Mouse (Mus musculus) lung, adult 2 months (tissue): ENCODE data around the gene Srsf6. TPM values are rescaled to one million over a fixed set of nuclear protein-coding genes. Genes with fewer than 3 reads are reported as not detected.

Experiments used
- DNase-seq: peaks from one replicate; pipeline ENCODE4 v3.0.0; 2022
- H3K4me1 ChIP-seq: fragments of 200-500 bp; 2 replicates; pipeline ENCODE4 v1.6.1; 2011; ENCODE audit warnings: low read length; ENCODE audit not compliant: control insufficient read depth, insufficient read depth
- H3K4me3 ChIP-seq: fragments of 200-500 bp; replicated peaks from 2 replicates; pipeline ENCODE3; 2011; ENCODE audit warnings: low read depth, mild to moderate bottlenecking, control low read depth, low read length; ENCODE audit errors: extremely low read depth
- CTCF ChIP-seq: fragments of 200-500 bp; IDR thresholded peaks from 2 replicates; pipeline ENCODE4 v1.5.1; 2011; ENCODE audit warnings: mild to moderate bottlenecking, low read length, control low read depth; ENCODE audit not compliant: insufficient read depth
- POLR2A ChIP-seq: fragments of 200-500 bp; IDR thresholded peaks from 2 replicates; pipeline ENCODE4 v1.6.1; 2011; ENCODE audit warnings: low read depth, mild to moderate bottlenecking, control low read depth, low read length, borderline replicate concordance; ENCODE audit errors: extremely low read depth
- WGBS: fragments of 180-500 bp; shearing (Covaris S2); methylation state at CpG from one replicate; pipeline ENCODE4 v1.1.7; 2018; 5-methylcytosine and 5-hydroxymethylcytosine counted together
- polyA plus RNA-seq: library from polyadenylated mRNA; depleted of rRNA; stranded (reverse); fragments of >200 nt; gene quantifications from 2 replicates; pipeline ENCODE4 v1.2.3, GENCODE M21; 2012

Gene Srsf6
- polyA plus RNA-seq, 1 experiment = 75.3 TPM

DNA sequence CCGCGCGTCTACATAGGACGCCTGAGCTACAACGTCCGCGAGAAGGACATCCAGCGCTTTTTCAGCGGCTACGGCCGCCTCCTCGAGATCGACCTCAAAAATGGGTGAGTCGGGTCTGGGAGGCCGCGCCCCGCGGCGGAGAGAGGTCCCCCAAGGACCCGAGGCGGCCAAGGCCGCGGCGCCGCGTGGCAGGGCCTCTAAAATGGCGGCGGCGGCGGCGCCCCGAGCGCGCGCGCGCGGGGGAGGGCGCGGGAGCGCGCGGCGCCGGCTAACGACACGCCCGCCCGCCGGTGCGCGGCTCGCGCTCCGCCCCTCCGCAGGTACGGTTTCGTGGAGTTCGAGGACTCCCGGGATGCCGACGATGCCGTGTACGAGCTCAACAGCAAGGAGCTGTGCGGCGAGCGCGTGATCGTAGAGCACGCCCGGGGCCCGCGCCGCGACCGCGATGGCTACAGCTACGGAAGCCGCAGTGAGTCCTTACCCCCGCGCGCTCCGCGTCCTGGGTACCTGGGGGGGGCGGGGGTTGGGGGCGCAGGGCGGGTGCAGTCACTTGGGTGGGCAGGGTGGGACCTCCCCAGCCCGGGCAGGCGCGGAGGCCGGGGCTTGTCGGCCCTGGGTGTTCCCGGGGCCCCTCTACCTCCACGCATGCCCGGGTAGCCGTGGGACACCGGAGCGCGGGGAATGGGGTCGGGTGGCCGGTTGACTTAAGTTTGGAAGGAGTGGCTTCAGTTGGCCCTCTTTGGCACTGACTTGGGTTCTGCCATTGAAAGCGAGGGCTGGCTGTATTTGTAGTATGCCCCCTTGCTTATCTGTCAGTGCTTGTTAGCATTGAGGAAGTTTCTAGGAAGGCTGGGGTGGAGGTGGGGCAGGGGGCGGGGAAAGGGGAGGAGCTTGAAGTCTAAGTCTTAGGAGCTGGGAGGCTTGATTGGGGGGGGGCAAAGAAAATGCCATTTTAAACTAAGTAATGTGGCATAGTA is 634 bp downstream of the Srsf6 start:
- TF ChIP-seq CTCF (no peak), POLR2A (no peak; the same call in 1 of the 2 replicates)
- H3K4me1 ChIP-seq = peaks cover 4% of the 10 kb centered on the region; the same call in 1 of the 2 replicates
- WGBS = under 1% methylated on average over 102 of the region's 103 CpGs
- peak overlapping the region; percentile 95 for H3K4me3 ChIP-seq
- peak; percentile 66 for DNase-seq

DNA sequence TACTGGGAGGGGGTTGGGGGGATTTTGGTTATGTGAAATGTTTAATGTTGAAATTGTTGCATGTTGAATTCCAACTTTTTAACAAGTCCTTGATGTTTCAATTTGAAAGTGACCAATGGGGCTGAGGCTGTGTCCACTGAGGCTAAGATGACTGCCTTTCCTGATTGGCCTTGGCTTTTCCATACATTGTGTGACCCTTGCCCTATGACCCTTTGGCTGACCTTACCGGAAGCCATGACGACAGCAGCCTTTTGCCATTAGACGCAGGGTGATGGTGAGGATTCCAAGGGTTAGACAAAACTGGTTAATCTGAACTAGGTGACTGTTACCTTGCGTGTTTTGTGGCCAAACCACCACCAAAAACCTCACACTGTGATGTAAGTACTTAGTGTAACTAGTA is 1.4 kb downstream of the Srsf6 start:
- 37% methylated on average over 4 of the region's 4 CpGs for WGBS
- Histone ChIP-seq H3K4me1 (peaks cover 4% of the 10 kb centered on the region), H3K4me3 (peak overlapping the region; percentile 46)
- TF ChIP-seq POLR2A = no peak
- DNase-seq = no peak

DNA sequence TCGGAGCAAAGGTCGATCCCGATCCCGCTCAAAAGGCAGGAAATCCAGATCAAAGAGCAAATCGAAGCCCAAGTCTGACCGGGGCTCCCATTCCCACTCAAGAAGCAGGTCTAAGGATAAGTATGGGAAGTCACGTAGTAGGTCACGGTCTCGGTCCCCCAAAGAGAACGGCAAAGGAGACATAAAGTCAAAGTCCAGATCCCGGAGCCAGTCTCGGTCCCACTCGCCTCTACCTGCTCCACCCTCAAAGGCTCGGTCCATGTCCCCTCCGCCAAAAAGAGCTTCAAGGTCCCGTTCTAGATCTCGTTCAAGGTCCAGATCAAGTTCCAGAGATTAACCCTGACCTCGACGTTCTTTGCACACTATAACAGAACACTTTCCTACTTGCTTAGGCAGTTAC is 3.1 kb downstream of the Srsf6 start:
- Histone ChIP-seq H3K4me3 (no peak overlapping the region), H3K4me1 (peaks cover 4% of the 10 kb centered on the region)
- DNase-seq = no peak
- 85% methylated on average over 19 of the region's 19 CpGs for WGBS
- TF ChIP-seq POLR2A = no peak
- no peak for TF ChIP-seq CTCF

DNA sequence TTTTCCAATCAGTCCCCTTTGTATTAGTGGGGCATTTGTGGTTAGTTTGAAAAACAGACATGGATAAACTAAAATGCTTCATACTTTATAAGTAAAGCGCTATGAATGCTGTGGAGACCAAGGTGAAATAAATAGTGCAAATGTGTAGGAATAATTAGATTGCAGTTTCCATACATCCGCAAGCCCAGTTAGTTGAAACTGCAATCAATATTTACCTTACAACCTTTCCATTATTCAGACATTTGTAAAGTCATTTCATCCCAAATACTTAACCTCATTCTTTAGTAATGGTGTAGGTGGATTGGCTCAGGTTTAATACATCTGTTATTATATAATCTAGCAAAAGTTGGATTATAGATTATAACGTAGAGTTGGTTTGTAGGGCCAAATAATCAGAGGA is 4.4 kb downstream of the Srsf6 start:
- Histone ChIP-seq H3K4me3 (no peak overlapping the region), H3K4me1 (peaks cover 4% of the 10 kb centered on the region)
- TF ChIP-seq POLR2A (no peak), CTCF (no peak)
- DNase-seq = no peak
- 97% methylated on average over 3 of the region's 3 CpGs for WGBS

DNA sequence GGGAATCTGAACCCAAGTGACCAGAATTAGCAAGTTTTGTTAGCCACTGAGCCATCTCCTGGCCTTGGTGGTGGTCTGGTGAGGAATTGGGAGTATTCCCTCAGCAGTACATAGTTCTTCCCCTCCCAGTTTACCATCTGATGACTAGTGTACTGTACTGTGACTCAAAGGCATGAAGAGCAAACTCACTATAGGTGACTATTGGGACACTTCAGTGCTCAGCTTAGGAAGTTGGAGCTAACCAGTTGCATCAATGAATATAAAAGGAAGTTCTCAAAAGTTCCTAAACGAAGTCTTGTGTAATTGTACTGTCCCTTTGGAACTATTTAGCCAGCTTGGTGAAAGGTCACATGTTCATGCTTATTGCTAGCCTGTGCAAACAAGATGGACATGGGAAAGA is 8.2 kb downstream of the Srsf6 start:
- H3K4me3 ChIP-seq = no peak overlapping the region
- WGBS = 28% methylated on average over 1 of the region's 1 CpGs

DNA sequence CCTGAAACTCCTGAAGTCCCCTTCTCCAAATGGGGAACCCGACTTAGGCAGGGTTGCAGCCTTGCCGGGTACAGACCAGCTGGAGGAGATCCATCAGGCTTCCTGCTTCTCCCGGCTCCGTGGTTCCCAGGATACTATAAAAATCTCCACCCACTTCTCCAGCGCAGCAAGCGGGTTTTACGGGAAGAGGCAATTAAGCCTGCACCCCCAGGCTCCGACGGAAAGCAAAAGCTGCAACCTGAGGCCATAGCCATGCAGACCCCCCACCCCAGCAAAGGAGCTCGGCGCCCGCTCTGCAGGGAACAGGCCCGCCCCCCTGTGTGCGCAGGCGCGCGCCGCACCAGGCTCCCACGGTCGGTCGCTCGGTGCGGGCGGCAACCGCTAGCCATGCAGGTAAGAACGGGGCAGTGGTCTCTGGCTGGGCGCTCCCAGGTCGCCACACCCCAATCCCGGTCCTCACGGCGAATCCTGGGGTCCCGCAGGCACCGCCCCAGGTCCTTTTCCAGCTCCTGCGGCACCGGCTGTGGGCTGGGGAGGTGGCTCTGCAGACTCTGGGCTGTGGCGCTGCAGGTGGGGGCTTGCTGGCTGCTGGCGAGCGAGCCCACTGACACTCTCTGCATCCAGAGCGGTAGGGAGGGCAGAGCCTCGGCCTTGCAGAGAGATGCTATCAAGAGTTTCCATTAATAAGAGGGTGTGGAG is 12.0 kb downstream of the Srsf6 start, which contains the start of gene L3mbtl1:
Gene L3mbtl1 (plus strand): TSS at position 325 of the 699 bp plus-strand sequence.
- Histone ChIP-seq H3K4me1 (no peaks in the 10 kb centered on the region), H3K4me3 (peak within 1 kb of the TSS; percentile 43)
- no peak for TF ChIP-seq CTCF
- no peak for TF ChIP-seq POLR2A
- under 1% methylated on average over 40 of the region's 40 CpGs for WGBS
- peak; percentile 18 for DNase-seq

More for the DNA sequence above, 8.2 kb downstream of the Srsf6 start:
- no peak for TF ChIP-seq POLR2A
- no peak for TF ChIP-seq CTCF
- no peaks in the 10 kb centered on the region; the same call in 1 of the 2 replicates for H3K4me1 ChIP-seq
- DNase-seq = no peak

DNA sequence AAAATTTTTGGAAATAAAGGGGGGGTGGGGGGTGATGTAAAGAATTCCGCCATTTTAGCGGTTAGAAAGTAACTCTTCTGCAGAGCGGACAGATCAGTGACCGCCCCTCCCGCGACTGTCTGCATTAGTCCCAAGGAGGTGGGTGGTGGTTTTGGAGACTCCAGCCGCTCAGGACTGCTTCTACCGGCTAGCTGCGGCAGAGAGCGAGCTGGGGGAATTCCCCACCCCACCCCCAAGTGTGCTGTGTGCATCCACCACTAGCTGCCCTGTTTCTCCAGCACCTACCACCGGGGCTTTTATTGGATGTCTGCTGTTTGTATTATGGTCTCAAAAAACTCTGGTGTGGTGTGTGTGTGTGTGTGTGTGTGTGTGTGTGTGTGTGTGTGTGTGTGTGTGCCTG is 12.6 kb downstream of the Srsf6 start:
- no peaks in the 10 kb centered on the region for H3K4me1 ChIP-seq
- TF ChIP-seq POLR2A = no peak
- no peak for TF ChIP-seq CTCF
- H3K4me3 ChIP-seq = no peak overlapping the region
- WGBS = 15% methylated on average over 11 of the region's 11 CpGs
- no peak for DNase-seq

DNA sequence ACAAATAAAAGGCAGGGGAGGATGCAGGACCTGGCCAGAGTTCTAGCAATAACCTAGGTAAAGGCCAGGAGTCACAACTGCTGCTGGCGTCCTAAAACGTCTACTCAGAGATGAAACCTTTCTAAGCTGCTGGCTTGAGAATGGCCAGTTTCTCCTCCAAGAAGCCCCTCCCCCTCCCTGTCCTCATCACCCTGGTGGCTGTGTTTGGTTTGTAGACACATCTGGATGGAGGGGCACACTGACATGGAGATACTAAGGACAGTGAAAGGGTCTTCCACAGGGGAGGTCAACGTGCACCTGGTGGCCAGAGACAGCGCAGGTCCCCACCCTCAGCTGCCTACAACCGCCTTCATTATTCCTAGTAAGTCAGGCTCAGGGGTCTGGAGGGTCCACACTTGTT is 15.6 kb downstream of the Srsf6 start:
- TF ChIP-seq CTCF (no peak), POLR2A (no peak)
- no peak for DNase-seq
- Histone ChIP-seq H3K4me3 (no peak overlapping the region), H3K4me1 (no peaks in the 10 kb centered on the region)
- 80% methylated on average over 5 of the region's 5 CpGs for WGBS

DNA sequence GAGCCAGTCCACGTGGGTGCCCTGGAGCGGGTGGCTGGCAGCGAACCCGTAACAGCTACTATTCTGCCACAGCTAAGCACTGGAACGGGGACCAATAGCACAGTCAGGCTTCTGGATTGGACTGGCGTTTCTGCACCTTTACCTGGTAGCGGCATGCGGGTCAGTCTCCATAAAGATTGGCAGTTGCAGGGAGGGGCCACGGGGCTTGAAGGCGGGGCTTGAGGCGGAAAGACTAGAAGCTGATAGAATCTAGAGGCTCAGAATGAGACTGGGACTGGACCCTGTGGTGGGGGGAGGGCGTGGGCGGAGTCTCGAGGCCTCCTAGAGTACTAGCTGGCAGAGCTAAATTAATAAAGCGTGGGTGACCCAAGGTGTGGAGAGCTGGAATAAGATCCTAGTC is 16.4 kb downstream of the Srsf6 start:
- no peak for DNase-seq
- no peak overlapping the region for H3K4me3 ChIP-seq
- H3K4me1 ChIP-seq = no peaks in the 10 kb centered on the region
- WGBS = 39% methylated on average over 15 of the region's 15 CpGs
- no peak for TF ChIP-seq CTCF
- no peak for TF ChIP-seq POLR2A

DNA sequence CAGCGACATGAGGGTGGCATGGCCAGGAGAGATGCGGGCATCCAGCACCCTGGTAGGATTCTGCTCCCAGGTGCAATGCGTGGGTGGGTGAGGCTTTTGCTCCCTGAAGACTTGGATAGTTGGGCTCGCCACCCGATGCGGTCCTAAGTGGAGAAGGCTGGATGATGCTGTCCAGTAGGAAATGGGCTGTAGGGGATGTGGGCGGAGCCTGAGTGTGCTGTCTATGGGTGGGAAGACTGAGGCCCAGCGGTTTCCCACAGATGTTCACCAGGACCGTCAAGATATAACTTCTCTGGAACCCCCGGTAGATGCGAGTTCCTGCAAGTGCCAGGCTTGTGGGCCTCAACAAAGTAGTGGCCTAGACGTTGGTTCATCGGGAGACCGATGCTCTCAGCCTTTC is 16.9 kb downstream of the Srsf6 start:
- DNase-seq = no peak
- no peak overlapping the region for H3K4me3 ChIP-seq
- 61% methylated on average over 14 of the region's 14 CpGs for WGBS
- H3K4me1 ChIP-seq = no peaks in the 10 kb centered on the region
- TF ChIP-seq CTCF (no peak), POLR2A (no peak)
